Mouse (Mus musculus): ENCODE measurements at regions not wholly inside any gene's neighbourhood (a gene's known extent, or its start where the extent isn't known, plus 50 kb on each side); places are given as distances from the start of the nearest gene placed in this dataset.

DNA sequence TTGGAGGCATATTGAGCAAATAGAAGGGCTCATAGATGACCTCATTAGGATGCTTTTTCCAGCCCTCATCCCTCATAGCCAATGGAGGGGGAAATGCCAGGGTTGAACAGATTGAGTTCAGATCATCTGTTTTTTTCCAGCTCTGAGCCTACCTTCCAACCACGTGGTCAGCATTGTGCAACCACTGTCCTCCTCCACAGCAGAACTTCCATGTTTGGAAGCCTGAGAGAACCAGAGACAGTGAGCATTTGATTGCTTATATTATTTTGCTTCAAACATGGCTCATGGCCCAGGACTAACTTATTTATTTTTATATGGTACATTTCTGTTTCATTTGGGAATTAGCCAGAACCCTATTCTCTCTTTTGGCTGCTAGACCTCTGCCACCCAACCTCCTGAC lies 96.0 kb downstream of the Hsd17b3 start:
- no peak overlapping the region for H3K4me3 ChIP-seq (ENCODE audit: insufficient read depth in 1 of 2, low read depth in 1 of 2, low read length in 2 of 2, poor library complexity in 1 of 2, severe bottlenecking in 1 of 2)
- H3K27ac ChIP-seq (ENCODE audit: insufficient read depth, low read depth, low read length, poor library complexity, severe bottlenecking) = no peak overlapping the region
- no peak overlapping the region for H3K9ac ChIP-seq (ENCODE audit: insufficient read depth, low read depth, low read length, poor library complexity, severe bottlenecking)
- no peak for DNase-seq (ENCODE audit: low read depth, low spot score)
- no peaks in the 10 kb centered on the region for H3K9me3 ChIP-seq (ENCODE audit: control insufficient read depth, insufficient read depth, low read depth, low read length)
- peaks cover 0 to 2% of the 10 kb centered on the region in 2 experiments; a peak in 1 of 4 replicates for H3K4me1 ChIP-seq (ENCODE audit: control insufficient read depth in 2 of 2, insufficient read depth in 2 of 2, low read length in 2 of 2, poor library complexity in 1 of 2)
- TF ChIP-seq ZNF384 (IDR thresholded peaks at IDR 0.05; ENCODE audit: low read depth, low read length) (no peak), HCFC1 (IDR thresholded peaks at IDR 0.05; ENCODE audit: borderline replicate concordance, insufficient read depth, low read length) (no peak), ZC3H11A (IDR thresholded peaks at IDR 0.05; ENCODE audit: borderline replicate concordance, low read depth, low read length) (no peak), MAFK (IDR thresholded peaks at IDR 0.05; ENCODE audit: insufficient read depth, low read depth, low read length) (no peak), CHD2 (IDR thresholded peaks at IDR 0.05; ENCODE audit: low read depth, low read length) (no peak)
- H3K36me3 ChIP-seq (ENCODE audit: control insufficient read depth, insufficient read depth, low read length, poor library complexity, severe bottlenecking) = no peaks in the 10 kb centered on the region
- in situ Hi-C loops (cut with MboI; ENCODE audit: low sequenced_read_pairs in 2 of 2, unreplicated experiment in 2 of 2) = no loop called here

DNA sequence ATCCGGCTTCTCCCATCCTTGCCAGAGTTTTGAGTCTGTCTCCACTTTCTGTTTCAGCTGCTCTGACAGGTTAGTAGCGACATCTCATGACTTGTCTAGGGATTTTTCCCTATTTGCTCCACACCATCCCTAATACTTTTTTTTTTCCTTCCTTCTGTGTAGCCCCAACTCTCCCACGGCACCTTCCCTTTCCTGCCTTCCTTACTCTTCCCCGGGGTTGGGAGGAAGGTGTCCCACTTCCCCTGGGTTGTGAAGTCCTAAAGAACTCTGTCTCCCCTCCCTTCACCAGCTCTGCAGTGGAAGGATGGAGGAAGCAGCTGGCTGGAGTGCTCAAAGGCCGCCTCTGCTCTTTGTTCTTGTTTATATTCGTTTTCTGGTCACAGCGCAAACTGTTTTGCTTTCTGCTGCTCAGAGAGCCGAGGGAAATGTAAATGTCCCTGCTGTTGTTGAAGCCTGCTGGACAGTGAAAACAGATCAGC lies 98.5 kb downstream of the Hsd17b3 start:
- TF ChIP-seq ZNF384 (IDR thresholded peaks at IDR 0.05; ENCODE audit: low read depth, low read length) (no peak), MAFK (IDR thresholded peaks at IDR 0.05; ENCODE audit: insufficient read depth, low read depth, low read length) (no peak), HCFC1 (IDR thresholded peaks at IDR 0.05; ENCODE audit: borderline replicate concordance, insufficient read depth, low read length) (no peak), ZC3H11A (IDR thresholded peaks at IDR 0.05; ENCODE audit: borderline replicate concordance, low read depth, low read length) (no peak), CHD2 (IDR thresholded peaks at IDR 0.05; ENCODE audit: low read depth, low read length) (no peak)
- Histone ChIP-seq H3K4me3 (ENCODE audit: insufficient read depth in 1 of 2, low read depth in 1 of 2, low read length in 2 of 2, poor library complexity in 1 of 2, severe bottlenecking in 1 of 2) (no peak overlapping the region), H3K4me1 (ENCODE audit: control insufficient read depth in 2 of 2, insufficient read depth in 2 of 2, low read length in 2 of 2, poor library complexity in 1 of 2) (peaks cover 0 to 6% of the 10 kb centered on the region in 2 experiments; a peak in 1 of 4 replicates), H3K9me3 (ENCODE audit: control insufficient read depth, insufficient read depth, low read depth, low read length) (no peaks in the 10 kb centered on the region), H3K36me3 (ENCODE audit: control insufficient read depth, insufficient read depth, low read length, poor library complexity, severe bottlenecking) (no peaks in the 10 kb centered on the region), H3K9ac (ENCODE audit: insufficient read depth, low read depth, low read length, poor library complexity, severe bottlenecking) (no peak overlapping the region), H3K27ac (ENCODE audit: insufficient read depth, low read depth, low read length, poor library complexity, severe bottlenecking) (no peak overlapping the region)
- DNase-seq (ENCODE audit: low read depth, low spot score) = no peak
- in situ Hi-C loops (cut with MboI; ENCODE audit: low sequenced_read_pairs in 2 of 2, unreplicated experiment in 2 of 2) = no loop called here

DNA sequence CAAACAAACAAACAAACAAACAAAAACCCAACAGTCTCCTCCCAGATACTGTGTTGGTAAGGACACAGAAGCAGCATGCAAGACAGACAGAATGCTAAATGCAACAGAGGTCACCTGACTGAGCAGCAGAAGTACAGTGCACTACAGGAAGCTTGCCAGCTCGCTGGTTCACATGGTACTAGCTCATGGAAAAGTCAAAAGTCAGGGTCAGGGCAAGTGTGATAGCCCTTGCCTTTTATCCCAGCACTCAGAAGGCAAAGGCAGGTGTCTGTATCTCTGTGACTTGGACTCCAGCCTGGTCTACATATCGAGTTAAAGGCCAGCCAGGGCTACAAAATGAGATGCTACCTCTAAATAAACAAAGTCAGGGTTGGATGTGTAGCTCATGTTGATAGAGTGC lies 99.3 kb downstream of the Hsd17b3 start:
- no peaks in the 10 kb centered on the region for H3K9me3 ChIP-seq (ENCODE audit: control insufficient read depth, insufficient read depth, low read depth, low read length)
- in situ Hi-C loops (cut with MboI; ENCODE audit: low sequenced_read_pairs in 2 of 2, unreplicated experiment in 2 of 2) = no loop called here
- H3K27ac ChIP-seq (ENCODE audit: insufficient read depth, low read depth, low read length, poor library complexity, severe bottlenecking) = no peak overlapping the region
- no peak overlapping the region for H3K4me3 ChIP-seq (ENCODE audit: insufficient read depth in 1 of 2, low read depth in 1 of 2, low read length in 2 of 2, poor library complexity in 1 of 2, severe bottlenecking in 1 of 2)
- H3K36me3 ChIP-seq (ENCODE audit: control insufficient read depth, insufficient read depth, low read length, poor library complexity, severe bottlenecking) = no peaks in the 10 kb centered on the region
- no peak overlapping the region for H3K9ac ChIP-seq (ENCODE audit: insufficient read depth, low read depth, low read length, poor library complexity, severe bottlenecking)
- DNase-seq (ENCODE audit: low read depth, low spot score) = no peak
- peaks cover 0 to 6% of the 10 kb centered on the region in 2 experiments; a peak in 1 of 4 replicates for H3K4me1 ChIP-seq (ENCODE audit: control insufficient read depth in 2 of 2, insufficient read depth in 2 of 2, low read length in 2 of 2, poor library complexity in 1 of 2)
- TF ChIP-seq HCFC1 (IDR thresholded peaks at IDR 0.05; ENCODE audit: borderline replicate concordance, insufficient read depth, low read length) (no peak), ZNF384 (IDR thresholded peaks at IDR 0.05; ENCODE audit: low read depth, low read length) (no peak), ZC3H11A (IDR thresholded peaks at IDR 0.05; ENCODE audit: borderline replicate concordance, low read depth, low read length) (no peak), MAFK (IDR thresholded peaks at IDR 0.05; ENCODE audit: insufficient read depth, low read depth, low read length) (no peak), CHD2 (IDR thresholded peaks at IDR 0.05; ENCODE audit: low read depth, low read length) (no peak)

DNA sequence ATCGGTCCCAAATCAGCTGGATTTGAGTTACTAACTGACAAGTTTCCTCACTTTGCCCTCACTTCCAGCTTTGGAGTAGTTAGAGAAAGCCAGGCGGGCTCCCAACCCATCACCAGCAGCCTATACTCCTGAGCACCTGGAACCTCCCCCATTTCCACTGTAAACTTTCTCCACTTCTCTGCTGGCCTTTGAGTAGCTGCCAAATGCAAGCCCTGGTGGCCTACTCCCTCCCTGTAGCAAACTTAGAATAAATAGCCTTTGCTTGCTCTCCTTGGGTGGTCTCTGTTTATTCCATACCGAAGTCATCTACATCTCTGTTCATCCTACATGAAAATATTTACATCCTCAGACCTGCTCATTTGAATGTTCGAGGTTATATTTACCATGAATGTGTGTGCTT lies 100.8 kb downstream of the Hsd17b3 start:
- H3K9me3 ChIP-seq (ENCODE audit: control insufficient read depth, insufficient read depth, low read depth, low read length) = no peaks in the 10 kb centered on the region
- no peak for DNase-seq (ENCODE audit: low read depth, low spot score)
- H3K36me3 ChIP-seq (ENCODE audit: control insufficient read depth, insufficient read depth, low read length, poor library complexity, severe bottlenecking) = no peaks in the 10 kb centered on the region
- H3K27ac ChIP-seq (ENCODE audit: insufficient read depth, low read depth, low read length, poor library complexity, severe bottlenecking) = no peak overlapping the region
- no peak for TF ChIP-seq MAFK (IDR thresholded peaks at IDR 0.05; ENCODE audit: insufficient read depth, low read depth, low read length)
- TF ChIP-seq CHD2 (IDR thresholded peaks at IDR 0.05; ENCODE audit: low read depth, low read length) = no peak
- TF ChIP-seq ZC3H11A (IDR thresholded peaks at IDR 0.05; ENCODE audit: borderline replicate concordance, low read depth, low read length) = no peak
- no peak for TF ChIP-seq HCFC1 (IDR thresholded peaks at IDR 0.05; ENCODE audit: borderline replicate concordance, insufficient read depth, low read length)
- no peak for TF ChIP-seq ZNF384 (IDR thresholded peaks at IDR 0.05; ENCODE audit: low read depth, low read length)
- H3K4me1 ChIP-seq (ENCODE audit: control insufficient read depth in 2 of 2, insufficient read depth in 2 of 2, low read length in 2 of 2, poor library complexity in 1 of 2) = peaks cover 0 to 6% of the 10 kb centered on the region in 2 experiments; a peak in 1 of 4 replicates
- no peak overlapping the region for H3K4me3 ChIP-seq (ENCODE audit: insufficient read depth in 1 of 2, low read depth in 1 of 2, low read length in 2 of 2, poor library complexity in 1 of 2, severe bottlenecking in 1 of 2)
- no peak overlapping the region for H3K9ac ChIP-seq (ENCODE audit: insufficient read depth, low read depth, low read length, poor library complexity, severe bottlenecking)
- in situ Hi-C loops (cut with MboI; ENCODE audit: low sequenced_read_pairs in 2 of 2, unreplicated experiment in 2 of 2) = no loop called here

Data from ES-E14 (cell line).